Mouse (Mus musculus) megakaryocyte-erythroid progenitor cell, adult 5-6 weeks (primary cell): Measurements from ENCODE around the gene Bcas2. TPM values are rescaled to one million over a fixed set of nuclear protein-coding genes. Genes with fewer than 3 reads are reported as not detected.
"Not testable (repeated sequence)": the region's sequence is repeated elsewhere in the genome, so short reads cannot be mapped to it uniquely, and the experiment has no call there.

Experiments
- ATAC-seq: replicated peaks from 2 replicates; pipeline ENCODE4 v1.8.0; 2016; ENCODE audit warnings: mild to moderate bottlenecking, inconsistent platforms; ENCODE audit not compliant: severe bottlenecking, poor library complexity, low FRiP score, low TSS enrichment
- total RNA-seq, 2 experiments: library from RNA; stranded (forward) in 1 of 2; stranded (reverse) in 1 of 2; fragments of 200-1000, 215-1000 nt in 1 of 2; fragments of >200 nt in 1 of 2; fragmentation: Nextera tagmentation in 1 of 2; gene quantifications; 2 replicates each; pipeline ENCODE4 v1.2.3; 2014 to 2017

Gene Bcas2
- total RNA-seq, 2 experiments from 2014 or later, result 134 to 277 TPM

DNA sequence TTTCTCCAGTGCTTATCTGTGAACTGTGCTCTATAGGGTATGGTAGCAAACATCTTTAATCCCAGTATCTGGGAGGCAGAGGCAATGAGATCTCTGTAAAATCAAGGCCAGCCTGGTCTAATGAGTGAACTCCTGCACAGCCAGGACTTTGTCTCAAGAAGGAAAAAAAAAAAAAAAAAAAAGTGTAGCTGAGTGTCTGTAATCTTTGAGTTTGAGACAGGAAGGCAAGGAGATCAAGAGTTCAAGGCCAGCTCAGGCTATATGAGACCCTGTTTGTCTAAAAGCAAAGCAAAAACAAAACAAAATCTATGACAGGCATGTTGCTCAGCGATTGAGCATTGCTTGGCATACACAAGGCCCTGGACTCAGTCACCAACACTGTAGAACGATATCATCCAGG is 36.8 kb downstream of the Bcas2 start:
- no peak for ATAC-seq

DNA sequence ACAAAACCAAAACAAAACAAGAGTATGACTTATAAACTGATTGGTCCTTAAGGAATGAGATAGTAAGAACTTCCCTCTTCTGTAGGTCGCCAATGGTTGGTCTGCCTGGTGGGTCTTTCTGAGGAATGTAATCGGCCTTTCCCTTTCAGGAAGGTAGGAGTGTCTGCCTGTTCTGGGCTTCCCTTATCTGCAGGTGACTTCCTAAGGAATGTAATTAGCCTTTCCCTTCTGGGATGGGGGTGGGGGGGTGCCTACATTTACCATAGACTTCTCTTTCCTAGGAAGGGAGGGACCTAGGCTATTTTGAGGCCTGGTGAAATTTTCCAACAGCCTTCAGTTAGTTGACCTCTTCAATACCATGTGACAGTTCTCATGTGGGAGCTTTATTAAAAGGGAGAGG is 39.6 kb downstream of the Bcas2 start:
- no peak for ATAC-seq

DNA sequence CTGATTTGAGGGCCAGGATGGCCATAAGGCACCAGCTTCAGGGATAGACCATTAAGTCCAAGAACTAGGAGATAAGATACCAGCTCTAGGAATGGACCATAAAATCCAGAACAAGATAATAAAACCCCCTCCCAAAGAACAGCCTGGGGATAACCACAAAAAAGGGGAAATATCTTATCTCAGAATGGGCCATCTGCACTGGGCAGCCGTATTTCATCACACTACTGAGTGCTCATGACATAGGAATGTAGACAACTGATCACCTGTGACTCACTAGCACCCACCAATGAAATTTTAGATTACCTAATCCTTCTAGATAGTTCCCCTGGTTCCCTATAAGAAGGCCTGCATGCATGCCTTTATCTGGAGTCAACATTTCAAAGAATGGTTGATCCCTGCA is 40.7 kb downstream of the Bcas2 start:
- ATAC-seq, result no peak

DNA sequence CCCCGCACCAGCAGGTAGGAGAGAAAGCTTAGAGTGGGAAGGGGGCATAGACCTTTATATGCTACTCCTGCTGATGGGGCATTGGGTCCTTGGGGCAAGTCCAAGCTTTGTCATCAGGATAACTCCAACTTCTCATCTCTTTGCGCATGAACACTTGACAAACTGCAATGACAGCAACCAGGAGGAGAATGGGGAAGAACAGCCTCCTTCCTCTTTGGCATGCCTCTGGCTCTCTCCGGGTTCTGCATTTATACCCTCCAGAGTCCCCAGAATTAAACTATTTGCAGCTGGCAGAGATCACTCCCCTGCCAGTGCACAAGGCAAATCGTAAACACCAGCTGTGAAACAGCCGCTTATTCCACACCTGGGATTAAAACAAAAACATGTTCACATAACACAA is 42.1 kb downstream of the Bcas2 start:
- ATAC-seq, result no peak

DNA sequence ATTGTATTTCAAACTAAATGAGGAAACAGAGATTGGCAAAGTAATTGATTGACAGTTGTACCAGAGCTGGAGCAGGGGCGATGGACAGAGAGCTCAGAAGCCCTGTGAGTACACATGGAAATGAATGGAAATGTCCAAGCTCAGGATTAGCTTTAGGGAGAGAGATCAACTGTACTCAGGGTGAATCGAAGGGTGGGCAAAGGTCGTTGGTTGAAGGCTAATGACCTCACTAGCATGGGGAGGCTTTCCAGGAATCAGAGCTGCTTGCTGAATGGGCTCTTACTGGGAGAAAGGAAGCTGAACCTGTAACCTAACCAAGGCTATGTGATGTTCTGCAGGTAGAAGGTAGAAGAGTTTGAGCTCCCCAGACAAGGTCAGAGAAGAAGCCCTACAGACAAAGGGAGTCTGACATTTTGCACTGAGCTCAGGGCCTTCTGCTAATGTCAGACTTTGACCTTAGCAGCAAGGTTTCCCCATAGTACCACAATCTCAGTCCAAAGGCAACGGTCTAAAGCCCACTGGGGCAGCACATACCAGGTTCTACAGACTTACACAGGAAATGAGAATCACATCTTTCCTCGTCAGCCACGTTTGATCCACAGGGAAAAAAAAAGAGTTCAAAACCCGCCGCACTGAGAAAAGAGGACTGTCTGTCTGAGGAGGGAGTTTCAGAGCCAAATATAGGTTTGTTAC is 43.3 kb downstream of the Bcas2 start:
- no peak for ATAC-seq

DNA sequence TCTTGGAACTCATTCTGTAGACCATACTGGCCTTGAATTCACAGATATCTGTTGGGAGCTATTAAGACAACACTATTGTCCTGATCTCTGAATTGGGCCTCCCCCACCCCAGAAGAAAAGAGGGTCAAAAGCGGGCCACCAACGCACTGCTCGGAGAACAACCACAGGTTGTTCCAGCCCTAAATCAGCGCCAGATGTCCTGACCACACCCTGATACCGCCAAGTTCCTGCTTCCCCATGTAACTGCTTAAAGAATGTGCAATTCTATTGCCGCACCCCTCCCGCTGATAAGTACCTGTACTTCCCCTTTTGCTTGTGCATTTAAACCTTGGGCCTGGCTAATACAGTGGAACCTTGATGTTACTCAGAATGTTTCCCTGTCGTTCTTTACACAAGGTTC is 43.9 kb downstream of the Bcas2 start:
- not testable (repeated sequence) for ATAC-seq

DNA sequence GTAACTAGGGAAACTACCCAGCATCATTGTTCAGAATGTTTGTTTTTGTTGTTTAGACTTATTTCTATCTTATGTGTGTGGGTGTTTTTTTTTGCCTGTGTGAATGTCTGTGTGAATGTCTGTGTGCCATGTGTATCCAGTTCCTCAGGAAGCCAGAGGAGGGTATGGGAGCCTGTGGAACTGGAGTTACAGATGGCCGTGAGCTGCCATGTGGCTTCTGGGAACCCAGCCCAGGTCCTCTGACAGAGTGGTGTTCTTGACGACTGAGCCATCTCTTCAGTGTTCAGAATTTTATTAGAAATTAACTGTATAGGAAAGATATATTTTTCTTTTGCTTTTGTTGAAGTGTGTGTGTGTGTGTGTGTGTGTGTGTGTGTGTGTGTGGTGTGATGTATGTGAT is 50.0 kb downstream of the Bcas2 start:
- ATAC-seq, result no peak

DNA sequence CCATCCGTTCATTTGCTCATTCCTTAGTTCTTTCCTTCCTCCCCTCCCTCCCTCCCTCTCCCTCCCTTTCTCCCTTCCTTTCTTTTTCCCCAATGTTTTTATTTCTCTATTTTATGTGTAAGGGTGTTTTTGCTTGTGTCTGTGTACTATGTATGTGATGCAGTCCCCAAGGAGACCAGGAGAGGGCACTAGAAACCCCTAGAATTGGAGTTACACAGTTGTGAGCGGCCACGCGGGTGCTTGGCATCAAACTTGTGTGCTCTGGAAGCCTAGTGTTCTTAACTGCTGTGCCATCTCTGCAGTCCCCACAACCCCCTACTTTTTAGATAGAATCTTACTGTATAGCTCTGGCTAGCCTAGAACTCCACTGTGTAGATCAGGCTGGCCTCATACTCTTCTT is 52.3 kb downstream of the Bcas2 start:
- ATAC-seq, result no peak

DNA sequence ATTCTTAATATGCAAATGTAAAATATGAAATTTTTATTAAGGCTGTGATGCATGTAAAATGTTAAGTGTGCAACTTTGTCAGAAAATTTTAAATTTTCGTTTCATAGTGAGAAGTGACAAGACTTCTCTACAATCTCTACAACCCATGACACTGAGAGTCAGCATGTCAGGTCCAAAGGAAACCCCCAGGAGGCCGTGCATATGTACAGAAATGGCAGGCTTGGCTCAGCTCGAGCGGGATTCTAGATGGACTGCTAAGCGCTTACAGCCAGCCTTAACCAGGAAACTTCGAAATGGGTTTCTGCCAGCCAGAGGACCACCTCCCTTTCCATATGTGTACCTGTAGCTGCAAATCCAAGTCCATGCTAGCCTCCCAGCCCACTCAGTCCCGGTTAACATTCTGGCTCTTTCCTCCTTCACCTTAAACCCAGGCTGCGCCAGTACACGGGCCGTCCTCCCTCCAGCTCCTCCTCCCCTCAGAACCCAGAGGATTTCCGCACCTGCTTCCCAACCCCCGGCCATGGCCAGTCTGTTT is 52.8 kb downstream of the Bcas2 start:
- no peak for ATAC-seq

DNA sequence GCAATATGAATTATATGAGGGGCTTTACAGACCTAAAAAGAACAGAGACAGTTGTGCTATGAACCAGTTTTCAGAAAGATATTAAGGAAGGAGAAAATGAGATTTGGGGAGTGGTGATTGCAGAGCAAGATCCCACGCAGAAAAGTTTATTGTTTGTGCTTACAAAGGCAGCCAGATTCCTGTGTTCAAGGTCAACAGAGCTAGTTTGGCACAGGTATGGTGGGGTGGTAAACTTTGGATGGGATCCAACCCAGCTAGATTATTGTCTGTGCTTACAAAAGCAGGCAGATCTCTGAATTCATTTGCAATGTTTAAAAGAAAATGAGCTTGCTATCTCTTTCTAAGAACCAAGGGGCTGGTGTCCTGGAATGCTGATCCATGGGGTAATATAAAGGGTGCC is 56.3 kb downstream of the Bcas2 start:
- ATAC-seq, result no peak

Other genes with a start within 250 kb of the Bcas2 start
- not detected in 2 replicates for gene Sycp1, start 235.6 kb upstream of the Bcas2 start, total RNA-seq (2014; fragmentation: Nextera tagmentation)
- gene Sycp1, start 235.6 kb upstream of the Bcas2 start, total RNA-seq (2017), result not detected in 2 replicates
- gene Nr1h5, start 207.5 kb upstream of the Bcas2 start, total RNA-seq (2014; fragmentation: Nextera tagmentation), result not detected in 2 replicates
- not detected in 2 replicates for gene Nr1h5, start 207.5 kb upstream of the Bcas2 start, total RNA-seq (2017)
- 15.9 and 25.6 TPM in 2 replicates for gene Sike1, start 175.9 kb upstream of the Bcas2 start, total RNA-seq (2014; fragmentation: Nextera tagmentation)
- 15.1 and 23.5 TPM in 2 replicates for gene Sike1, start 175.9 kb upstream of the Bcas2 start, total RNA-seq (2017)
- 225 and 272 TPM in 2 replicates for gene Csde1, start 151.2 kb upstream of the Bcas2 start, total RNA-seq (2014; fragmentation: Nextera tagmentation)
- gene Csde1, start 151.2 kb upstream of the Bcas2 start, total RNA-seq (2017), result 502 and 648 TPM in 2 replicates
- gene Nras, start 113.4 kb upstream of the Bcas2 start, total RNA-seq (2014; fragmentation: Nextera tagmentation), result 76.5 and 84.3 TPM in 2 replicates
- 62.4 and 113 TPM in 2 replicates for gene Nras, start 113.4 kb upstream of the Bcas2 start, total RNA-seq (2017)
- 1.7 TPM in 1 of 2 replicates, not detected in the other for gene Ampd1, start 97.6 kb upstream of the Bcas2 start, total RNA-seq (2014; fragmentation: Nextera tagmentation)
- not detected in 2 replicates for gene Ampd1, start 97.6 kb upstream of the Bcas2 start, total RNA-seq (2017)
- gene Dennd2c, start 69.1 kb upstream of the Bcas2 start, total RNA-seq (2014; fragmentation: Nextera tagmentation), result 4.0 and 4.9 TPM in 2 replicates
- 2.0 and 2.4 TPM in 2 replicates for gene Dennd2c, start 69.1 kb upstream of the Bcas2 start, total RNA-seq (2017)
- gene Trim33, start 107.6 kb downstream of the Bcas2 start, total RNA-seq (2014; fragmentation: Nextera tagmentation), result 87.1 and 90.4 TPM in 2 replicates
- gene Trim33, start 107.6 kb downstream of the Bcas2 start, total RNA-seq (2017), result 68.0 and 93.9 TPM in 2 replicates